Mouse (Mus musculus): Measurements from ENCODE around the gene Hrc.
"Not testable (repeated sequence)": the region's sequence is repeated elsewhere in the genome, so short reads cannot be mapped to it uniquely, and the experiment has no call there.

The Hrc gene

DNA sequence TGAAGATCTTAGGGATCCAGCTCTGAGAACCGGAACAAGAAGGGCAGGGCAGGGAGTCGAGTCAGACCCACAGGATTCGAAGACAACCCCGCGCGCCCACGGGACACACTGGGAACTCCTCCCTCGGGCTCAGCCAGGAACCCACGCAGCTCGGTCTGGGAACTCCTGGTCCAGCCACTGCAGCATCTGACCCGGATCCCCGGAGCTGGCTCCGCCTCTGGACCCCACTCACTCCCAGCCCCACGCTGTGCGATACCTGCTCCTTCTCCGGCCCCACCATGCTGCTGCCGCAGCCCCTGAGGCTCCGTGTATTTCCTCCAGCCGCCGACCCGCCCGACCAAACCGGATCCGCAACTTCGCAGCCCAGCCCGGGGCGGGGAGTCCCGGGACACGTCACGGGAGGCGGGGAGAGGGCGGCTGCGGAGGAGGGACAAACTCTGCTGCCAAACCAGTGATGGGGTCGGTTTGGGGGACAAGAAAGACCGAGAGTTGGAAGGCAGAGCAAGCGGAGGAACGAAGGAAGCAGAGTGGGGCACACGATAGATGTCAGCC is 1.6 kb upstream of the Hrc start, which contains the start of gene Trpm4:
Trpm4 (minus strand) TSS at position 350 of the 552 bp plus-strand sequence.
- no peak for DNase-seq (ENCODE audit: extremely low read depth, low read depth)

DNA sequence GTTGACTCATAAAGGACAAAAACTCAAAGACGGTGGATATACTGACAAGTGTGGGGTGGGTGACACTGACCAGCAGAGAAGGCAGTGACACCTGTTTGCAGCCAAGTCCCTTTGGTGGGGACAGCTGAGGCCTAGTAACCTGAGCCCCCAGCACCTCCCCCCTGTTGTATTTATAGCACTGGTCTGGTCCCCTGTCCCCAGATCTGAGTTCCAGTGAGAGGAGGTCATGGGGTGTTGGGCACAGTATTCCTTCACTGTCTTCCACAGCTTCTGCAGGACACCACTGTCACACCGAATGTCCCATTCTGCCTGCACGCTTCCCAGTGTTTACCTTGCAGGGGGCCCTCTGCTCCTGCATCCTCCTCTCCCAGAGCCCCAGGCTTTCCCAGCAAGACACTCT is 485 bp upstream of the Hrc start:
- DNase-seq (ENCODE audit: extremely low read depth, low read depth): no peak

DNA sequence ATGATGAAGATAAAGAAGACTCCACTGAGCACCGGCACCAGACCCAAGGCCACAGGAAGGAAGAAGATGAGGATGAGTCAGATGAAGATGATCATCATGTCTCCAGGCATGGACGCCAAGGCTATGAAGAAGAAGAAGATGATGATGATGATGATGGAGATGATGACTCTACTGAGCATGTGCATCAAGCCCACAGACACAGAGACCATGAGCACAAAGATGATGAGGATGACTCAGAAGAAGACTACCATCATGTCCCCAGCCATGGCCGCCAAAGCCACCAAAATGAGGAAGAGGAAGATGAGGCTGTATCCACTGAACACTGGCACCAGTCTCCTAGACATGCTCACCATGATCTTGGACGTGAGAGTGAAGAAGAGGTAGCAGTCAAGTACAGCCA is 1.2 kb downstream of the Hrc start:
- DNase-seq (ENCODE audit: extremely low read depth, low read depth): no peak

DNA sequence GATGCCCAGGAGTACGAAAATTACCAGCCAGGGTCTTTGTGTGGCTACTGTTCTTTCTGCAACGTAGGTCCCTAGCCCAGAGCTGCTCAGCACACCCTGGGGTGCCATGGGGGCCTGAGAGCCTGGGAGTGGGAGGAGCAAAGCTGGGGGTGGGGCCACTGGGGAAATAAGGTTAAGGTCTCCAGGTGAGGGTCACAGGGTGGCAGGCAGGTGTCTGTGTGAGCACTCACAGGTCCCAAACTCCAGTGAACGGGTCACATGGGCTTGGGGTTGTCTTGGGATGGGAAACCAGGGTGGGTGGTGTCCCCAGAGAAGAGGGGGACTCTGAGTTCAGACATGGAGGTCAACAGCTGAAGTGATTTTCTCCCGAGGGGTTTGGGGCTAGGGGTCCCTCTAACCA is 2.4 kb downstream of the Hrc start:
- DNase-seq (ENCODE audit: extremely low read depth, low read depth): no peak

DNA sequence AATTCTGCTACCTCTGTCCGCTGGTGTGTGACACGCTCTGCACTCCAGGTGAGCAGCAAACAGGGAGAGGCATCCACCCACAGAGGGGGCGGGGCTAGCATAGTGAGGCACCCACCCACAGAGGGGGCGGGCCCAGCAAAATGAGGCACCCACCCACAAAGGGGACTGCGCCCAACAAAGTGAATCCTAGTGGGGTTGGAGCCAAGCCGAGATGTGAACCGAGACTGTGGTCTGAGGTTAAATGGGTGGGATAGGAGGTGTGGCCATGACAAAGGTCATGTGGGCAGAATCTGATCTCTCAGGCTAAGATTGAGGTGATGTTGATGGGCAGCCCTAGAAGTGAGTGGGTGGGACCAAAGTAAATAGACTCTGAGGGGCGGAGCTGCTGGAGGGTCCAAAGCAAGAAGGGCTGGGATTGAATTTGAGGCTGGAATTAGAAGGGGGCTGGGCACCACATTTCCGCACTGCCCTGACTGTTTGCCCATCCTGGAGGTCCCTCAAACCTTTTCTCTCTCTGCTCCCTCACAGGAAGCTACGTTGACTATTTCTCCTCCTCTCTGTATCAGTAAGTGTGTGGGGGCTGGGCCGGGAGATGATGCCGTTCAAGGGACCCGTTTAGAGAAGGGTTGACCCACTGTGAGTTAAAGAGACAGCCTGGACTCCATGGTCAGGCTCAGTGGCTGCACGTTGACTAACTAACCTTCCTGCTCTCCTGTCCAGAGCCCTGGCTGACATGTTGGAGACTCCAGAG is 3.2 kb downstream of the Hrc start:
- no peak for DNase-seq (ENCODE audit: extremely low read depth, low read depth)

DNA sequence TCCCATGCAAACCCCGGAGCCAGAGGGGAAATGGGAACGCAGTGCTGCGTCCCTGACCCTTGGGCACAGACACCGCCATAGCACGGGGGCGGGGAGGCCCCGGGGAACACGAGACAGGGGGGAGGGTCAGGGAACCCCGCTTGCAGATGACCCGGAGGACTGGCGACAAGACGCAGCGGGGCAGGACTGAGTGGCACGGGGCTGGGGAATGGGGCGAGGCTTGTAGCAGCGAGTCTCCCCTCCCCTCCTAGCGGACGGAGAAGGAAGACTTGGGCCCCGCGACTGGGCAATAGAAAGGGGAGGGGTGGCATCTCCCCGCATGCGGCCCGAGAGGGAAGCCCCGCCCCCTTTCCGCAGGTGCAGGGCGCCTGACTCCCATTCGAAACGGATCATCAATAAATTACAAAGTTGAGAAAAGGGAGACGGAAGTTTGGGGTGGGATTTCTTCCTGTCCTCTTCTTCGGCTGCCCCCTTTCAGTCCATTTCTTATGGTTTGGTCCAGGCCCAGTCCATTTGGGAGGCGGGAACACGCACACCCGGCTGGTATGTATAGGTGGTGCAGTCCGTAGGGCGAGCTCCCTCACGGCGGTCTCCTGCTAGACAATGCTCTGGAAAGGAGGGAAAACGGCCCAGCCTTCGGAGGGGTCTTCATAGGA is 4.4 kb downstream of the Hrc start:
- DNase-seq (ENCODE audit: extremely low read depth, low read depth): peak; percentile 72

DNA sequence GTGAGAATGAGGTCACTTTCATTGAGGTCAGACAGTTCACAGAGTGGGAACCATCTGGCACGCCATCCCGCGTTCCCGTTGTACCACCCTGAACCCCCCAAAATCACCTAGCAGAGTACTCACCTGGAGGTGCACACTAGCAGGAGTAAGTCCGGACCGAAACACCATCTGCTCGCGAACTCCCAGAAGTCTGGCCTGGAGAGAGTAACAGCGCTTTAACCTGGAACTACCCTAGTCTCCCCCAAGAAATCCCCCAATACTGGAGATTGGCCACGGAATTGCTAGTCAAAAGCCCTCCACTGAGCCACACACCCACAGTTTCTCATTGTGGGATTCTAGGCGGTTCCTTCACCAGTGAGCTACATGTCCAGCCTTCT is 5.0 kb downstream of the Hrc start:
- DNase-seq (ENCODE audit: extremely low read depth, low read depth): no peak

DNA sequence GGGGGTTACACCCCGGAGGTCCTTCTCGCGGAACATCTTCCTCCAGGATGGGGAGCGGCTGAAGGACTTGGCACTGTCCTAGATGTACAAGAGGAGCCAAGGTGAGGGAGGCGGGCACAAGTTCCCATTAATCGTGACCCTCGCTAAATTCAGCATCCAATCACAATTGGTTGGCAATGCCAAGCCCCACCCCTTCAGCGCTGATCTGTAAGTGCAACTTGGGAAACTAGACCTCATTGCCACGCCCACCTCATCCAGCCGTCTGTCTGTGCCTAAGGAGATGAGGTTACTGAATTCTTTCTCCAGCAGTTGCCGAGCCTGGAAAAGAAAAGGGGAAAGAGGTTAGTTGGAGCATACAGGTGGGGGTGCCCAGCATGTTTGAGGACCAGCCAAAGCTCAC is 5.6 kb downstream of the Hrc start:
- DNase-seq (ENCODE audit: extremely low read depth, low read depth): peak; percentile 91

DNA sequence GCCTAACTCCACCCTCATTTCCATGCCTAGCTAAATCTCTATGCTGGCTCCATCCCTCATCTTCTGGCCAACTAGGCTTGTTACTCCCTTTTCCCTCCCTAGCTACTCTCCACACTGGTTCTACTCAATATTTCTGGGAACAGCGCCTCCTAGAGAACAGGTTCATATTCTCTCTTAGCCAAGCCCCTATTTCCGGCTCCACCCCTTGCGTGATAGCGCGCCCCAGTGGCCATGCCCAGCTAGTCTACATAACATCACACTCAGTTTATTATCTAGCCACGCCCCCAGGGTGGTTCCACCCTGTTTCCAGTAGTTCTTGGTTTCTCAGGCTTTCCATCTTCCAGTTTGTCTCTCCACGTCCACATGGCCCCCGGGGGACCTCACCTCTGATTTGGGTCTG is 6.2 kb downstream of the Hrc start:
- DNase-seq (ENCODE audit: extremely low read depth, low read depth): peak; percentile 93

DNA sequence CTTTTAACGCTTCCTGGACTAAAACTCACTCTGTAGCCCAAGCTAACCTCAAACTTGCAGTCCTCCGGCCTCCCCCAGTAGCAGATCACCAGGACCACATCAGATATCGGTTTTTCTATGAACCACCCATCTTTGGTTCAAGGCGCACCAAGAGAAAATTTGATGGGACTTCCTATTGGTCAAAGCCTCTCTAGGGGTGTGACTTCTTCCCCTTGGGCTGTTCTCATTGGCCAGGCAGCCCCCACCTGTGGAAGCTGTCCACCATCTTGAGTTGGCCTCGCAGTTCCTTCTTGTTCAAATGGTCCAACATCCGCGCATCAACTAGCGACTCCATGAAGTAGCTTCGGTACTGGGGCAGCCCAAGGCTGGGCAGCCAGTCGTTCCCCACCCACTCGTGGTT is 7.0 kb downstream of the Hrc start:
- DNase-seq (ENCODE audit: extremely low read depth, low read depth): no peak

DNA sequence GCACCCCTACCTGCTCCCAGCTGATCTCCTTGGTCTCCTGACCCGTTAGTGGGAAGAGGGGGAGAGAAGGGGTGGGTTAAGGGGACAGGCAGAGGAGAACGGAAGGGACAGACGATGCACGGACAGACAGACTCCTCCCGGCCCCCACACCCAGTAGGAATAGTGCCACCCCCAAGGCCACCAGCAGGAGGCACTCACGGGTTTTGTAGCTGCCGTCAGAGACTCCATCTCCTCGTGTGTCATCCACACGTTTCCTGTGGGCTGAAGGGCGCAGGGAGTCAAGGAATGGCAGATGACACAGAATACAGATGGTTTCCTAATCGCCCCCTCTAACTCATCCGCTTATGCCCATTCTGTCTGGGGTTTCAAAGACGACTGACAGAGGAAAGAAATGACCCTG is 8.5 kb downstream of the Hrc start:
- no peak for DNase-seq (ENCODE audit: extremely low read depth, low read depth)

DNA sequence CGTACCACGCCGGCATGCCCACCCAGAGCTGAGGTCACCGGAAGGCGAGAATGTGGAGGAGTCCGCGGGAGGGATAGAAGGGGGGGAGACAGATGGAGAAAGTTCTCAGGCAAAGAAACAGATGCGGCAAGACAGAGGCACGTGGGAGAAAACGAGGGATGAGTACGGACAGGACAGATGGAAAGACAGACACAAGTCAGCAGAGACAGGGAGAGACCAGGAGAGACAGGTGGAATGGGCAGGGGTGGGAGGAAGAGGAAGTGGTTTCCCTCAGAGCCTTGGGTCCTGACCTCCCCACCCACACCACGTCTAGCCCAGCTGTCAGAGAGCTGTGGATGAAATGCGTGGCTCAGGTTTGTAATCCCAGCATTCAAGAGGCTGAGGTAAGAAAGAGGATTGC is 11.8 kb downstream of the Hrc start:
- DNase-seq (ENCODE audit: extremely low read depth, low read depth): no peak

DNA sequence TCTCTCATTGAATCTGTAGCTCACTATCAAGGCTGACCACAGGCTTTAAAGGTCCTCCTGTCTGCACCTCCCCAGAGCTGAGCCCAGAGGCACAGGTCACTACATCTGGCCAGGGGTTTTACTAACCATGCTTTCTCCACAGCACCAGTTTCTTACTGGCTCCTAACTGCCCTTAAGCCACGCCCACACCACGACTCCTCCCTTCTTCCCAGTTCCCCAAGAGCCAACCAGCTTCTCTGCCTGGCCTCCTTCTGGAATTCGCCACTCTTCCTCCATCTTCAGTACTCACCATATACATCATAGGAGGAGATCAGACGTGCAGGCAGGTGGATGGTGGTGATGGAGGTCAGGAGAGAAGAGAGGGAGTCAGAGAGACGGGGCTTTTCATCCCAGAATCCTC is 18.0 kb downstream of the Hrc start:
- no peak for DNase-seq (ENCODE audit: extremely low read depth, low read depth)

DNA sequence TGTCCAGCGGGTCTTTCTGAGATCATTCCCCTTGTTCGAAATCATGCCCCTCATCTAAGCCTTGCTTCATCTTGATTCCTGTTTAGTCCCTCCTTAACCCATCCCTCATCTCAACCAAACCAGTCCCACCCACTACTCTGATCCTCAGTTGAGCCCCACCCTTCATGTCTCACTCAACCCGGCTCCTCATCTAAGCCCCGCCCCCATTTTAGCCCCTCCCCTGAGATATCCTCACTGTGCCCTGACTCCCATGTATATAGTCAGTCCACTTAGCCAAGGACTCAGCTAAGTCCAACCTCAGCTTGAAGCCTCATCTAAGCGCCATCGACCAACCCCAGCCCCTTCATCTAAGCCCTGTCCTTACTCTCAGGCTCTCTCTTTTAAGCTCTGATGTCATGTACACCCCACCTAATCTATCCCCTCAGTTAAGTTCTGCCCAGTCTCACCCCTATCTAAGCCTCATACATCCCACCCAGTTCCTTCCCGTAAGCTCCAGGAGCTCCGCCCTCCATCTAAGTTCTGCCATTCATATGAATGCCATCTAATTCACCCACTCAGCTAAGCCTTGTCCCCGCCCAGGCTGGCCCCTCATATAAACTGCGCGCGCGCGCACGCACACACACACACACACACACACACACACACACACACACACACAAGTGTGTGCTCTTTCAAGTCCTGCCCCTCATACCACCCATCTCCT is 20.4 kb downstream of the Hrc start:
- DNase-seq (ENCODE audit: extremely low read depth, low read depth): no peak

DNA sequence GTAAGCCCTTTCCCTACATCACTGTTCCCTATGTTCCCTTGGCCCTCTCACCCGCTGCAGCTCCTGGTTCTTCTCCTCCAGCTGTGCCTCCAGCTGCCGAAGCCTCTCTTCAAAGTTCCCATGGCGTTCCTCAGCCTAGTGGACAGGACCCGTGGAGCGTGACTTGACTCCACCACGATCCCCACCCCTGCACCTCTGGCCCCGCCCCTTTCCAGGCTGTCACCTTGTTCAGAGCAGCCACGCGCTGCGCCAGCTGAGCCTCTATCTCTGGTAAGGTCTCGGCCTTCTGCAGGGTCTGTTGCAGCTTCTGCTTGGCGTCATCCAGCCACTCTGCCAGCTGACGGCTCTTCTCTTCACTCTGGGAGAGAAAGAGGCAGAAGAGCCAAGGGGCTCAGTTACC is 21.0 kb downstream of the Hrc start:
- DNase-seq (ENCODE audit: extremely low read depth, low read depth): no peak

DNA sequence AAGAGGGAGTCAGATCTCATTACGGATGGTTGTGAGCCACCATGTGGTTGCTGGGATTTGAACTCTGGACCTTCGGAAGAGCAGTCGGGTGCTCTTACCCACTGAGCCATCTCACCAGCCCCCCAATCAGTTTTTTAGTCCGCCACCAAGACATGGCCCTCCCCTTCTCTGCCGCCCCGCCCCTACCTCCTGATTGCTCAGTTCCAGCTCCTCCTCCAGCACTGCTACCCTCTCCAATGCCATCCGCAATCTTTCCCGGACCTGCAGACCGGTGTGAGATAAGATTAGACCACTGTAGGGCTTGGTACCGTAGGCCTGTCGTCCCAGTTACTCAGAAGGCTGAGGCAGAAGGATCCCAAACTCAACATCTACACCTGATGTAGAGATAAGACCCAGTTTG is 24.0 kb downstream of the Hrc start:
- DNase-seq (ENCODE audit: extremely low read depth, low read depth): not testable (repeated sequence)

DNA sequence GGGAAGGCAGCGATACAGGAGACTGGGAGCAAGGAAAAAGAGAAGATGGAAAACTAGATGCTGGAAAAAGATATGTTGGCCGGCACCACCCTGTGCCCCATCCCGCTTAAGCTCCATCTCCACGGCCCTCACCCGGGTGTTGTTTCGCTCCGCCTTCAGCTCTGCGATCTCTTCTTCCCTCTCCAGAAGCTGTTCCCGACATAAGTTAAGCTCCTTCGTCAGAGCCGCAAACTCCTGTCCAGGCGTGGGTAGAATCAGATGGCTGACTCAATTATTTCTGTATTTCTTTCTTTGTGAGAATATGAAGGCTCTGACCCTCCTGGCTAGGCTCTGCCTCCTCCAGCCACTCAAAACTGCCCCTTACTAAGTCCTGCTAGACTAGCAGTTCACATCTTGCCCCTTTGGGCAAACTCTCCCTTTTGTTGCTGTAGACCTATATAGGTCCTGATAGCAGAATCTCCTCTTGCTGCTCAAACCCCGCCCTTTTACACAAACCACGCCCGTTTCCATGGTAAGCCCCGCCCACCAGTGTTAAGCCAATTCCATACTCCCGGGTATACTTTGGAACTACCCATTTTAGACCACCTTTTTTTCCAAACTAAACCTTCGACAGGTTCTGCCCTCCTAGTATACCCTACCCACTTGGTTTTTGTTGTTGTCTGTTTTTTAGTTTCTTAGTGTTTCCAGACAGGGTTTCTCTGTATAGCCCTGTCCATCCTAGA is 25.5 kb downstream of the Hrc start:
- no peak for DNase-seq (ENCODE audit: extremely low read depth, low read depth)

DNA sequence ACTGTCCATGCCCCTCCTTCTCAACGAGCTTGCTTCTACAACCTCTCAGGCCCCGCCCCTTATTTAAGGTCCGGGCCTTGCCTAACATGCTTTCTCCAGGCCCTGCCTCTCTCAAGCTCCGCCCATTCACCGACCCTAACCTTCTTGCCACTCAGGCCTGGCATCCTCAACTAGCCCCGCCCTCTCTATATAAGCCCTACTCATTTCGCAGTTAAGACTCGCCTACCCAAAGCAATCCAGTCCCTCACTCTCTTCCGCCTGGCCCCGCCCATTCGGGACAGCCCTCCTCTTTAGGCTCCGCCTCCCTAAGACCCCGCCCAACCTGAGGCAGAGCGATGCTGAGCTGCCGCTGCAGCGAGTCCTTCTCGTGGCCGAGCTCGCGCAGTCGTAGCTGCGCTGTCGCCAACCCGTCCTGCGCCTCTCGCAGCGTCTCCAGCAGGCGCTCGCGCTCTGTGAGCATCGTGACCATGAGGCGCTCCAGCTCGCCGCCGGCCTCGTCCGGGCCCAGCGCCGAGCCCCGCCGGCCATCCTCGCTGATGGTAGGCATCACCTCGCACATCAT is 26.2 kb downstream of the Hrc start:
- DNase-seq (ENCODE audit: extremely low read depth, low read depth): peak; percentile 98

DNA sequence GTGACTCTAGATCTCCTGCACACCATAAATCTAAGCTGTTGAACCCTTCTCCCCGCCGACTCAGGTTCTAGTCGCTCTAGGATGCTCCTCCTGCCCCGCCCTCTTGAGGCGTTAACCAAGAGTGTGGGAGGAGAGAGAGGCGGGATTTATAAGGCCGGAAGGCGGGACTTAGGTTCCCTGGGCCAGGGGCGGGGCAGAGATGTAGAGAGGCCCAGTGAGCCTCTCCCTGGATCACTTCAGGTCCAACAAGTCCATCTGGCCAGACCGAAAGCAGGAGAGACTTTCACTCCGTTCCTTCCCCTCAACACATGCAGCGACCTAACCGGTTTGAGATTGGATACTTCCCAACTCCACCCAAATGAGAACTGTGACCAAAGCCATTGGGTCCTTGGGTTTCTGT is 27.7 kb downstream of the Hrc start:
- peak; percentile 64 for DNase-seq (ENCODE audit: extremely low read depth, low read depth)

DNA sequence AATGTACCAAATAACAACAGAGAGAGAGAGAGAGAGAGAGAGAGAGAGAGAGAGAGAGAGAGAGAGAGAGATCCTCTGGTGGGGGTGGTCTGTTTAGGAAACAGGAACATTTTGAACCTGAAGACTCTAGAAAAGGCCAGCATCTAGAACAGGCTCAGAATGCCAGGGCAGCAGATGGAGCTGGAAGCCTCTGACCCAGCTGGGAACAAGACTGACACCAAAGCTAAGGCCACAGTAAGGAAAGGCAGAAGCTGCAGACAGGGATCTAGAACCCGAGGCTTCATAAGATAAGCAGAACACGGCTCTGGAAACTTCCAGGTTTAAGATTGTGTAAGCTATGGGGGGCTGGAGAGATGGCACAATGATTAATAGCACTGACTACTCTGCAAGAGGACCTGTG is 28.9 kb downstream of the Hrc start:
- no peak for DNase-seq (ENCODE audit: extremely low read depth, low read depth)

Measured in MEL-GATA-1-ER (cell line).